14 mouse cellular contexts compared by ENCODE assay signal in the genomic region with DNA sequence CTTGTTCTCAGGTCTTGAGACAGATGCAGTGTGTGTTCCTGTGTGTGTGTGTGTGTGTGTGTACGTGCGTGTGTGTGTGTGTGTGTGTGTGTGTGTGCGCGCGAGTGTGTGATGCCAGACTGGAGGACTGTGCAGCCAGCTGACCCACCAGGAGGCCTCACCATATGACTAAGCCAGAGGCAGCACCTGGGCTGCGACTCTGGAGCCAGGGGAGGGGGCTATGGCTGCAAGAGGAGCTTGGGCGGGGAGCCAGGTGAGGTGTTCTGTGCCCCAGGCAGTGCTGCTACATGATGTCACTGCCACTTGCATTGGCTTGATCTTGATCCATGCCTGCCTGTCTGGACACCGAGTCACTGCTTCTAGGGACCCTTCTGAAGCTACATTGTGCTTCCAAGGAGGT.
DNase-seq lines count a peak whose midpoint lies in the region; ATAC-seq and TF ChIP-seq lines count a peak whose summit lies in the region.
"Had no signal": no experiment of that assay in that cellular context is flagged by ENCODE, and none has a peak within 500 bp of the region (broad histone marks: within the 10 kb centered on the region; RNA-seq: fewer than 3 reads in every experiment).

No protein-coding gene starts in this region.

- peaks cover 16% of the 10 kb centered on the region for H3K4me1 ChIP-seq in heart, embryonic 12.5 days (replicated peaks)
- peaks cover 28% of the 10 kb centered on the region for H3K4me1 ChIP-seq in neural tube, embryonic 13.5 days (replicated peaks)
- H3K4me1 ChIP-seq in forebrain, postnatal 0 days (ENCODE audit: insufficient read depth) = no peaks in the 10 kb centered on the region
- H3K4me1 ChIP-seq in midbrain, embryonic 15.5 days = peaks cover 12% of the 10 kb centered on the region

- TF ChIP-seq CTCF in forebrain, postnatal 0 days (IDR thresholded peaks at IDR 0.05; ENCODE audit: low read depth) = no peak

- H3K27ac ChIP-seq in heart, embryonic 12.5 days (ENCODE audit: poor library complexity, severe bottlenecking) = no peak overlapping the region
- H3K27ac ChIP-seq in neural tube, embryonic 13.5 days (replicated peaks) = no peak overlapping the region
- peak overlapping the region; percentile 57; the same call in 1 of the 2 replicates for H3K27ac ChIP-seq in forebrain, postnatal 0 days (ENCODE audit: low read depth, low read length)
- H3K27ac ChIP-seq in midbrain, embryonic 15.5 days = peak overlapping the region; percentile 52; the same call in 1 of the 2 replicates
- H3K27ac ChIP-seq: hindbrain, embryonic 15.5 days; stomach, postnatal 0 days had no signal

- H3K9ac ChIP-seq in heart, embryonic 12.5 days = no peak overlapping the region
- H3K9ac ChIP-seq in neural tube, embryonic 13.5 days = no peak overlapping the region
- no peak overlapping the region for H3K9ac ChIP-seq in forebrain, postnatal 0 days
- H3K9ac ChIP-seq in midbrain, embryonic 15.5 days = no peak overlapping the region
- H3K9ac ChIP-seq: hindbrain, embryonic 15.5 days had no signal

- no peak for DNase-seq in heart, adult 9 months (ENCODE audit: low spot score in 2 of 2)
- DNase-seq in neural tube, embryonic 10.5 days (ENCODE audit: extremely low spot score, low spot score) = no peak
- no peak for DNase-seq in forebrain, postnatal 0 days
- no peak for DNase-seq in layer of hippocampus, postnatal 25 days (ENCODE audit: extremely low spot score in 1 of 2, low spot score in 1 of 2)
- DNase-seq in right cerebral cortex, adult 18-20 months = no peak
- DNase-seq: cerebellum, adult 18-20 months; heart, adult 18-20 months; lung, postnatal 14 days had no signal

- ATAC-seq in heart, embryonic 12.5 days (ENCODE audit: insufficient number of reproducible peaks, low FRiP score) = no peak
- ATAC-seq in neural tube, embryonic 13.5 days (ENCODE audit: low read depth) = no peak
- ATAC-seq in forebrain, postnatal 0 days = no peak
- ATAC-seq in midbrain, embryonic 15.5 days (replicated peaks) = no peak
- ATAC-seq: activated CD4-positive, CD25-positive, alpha-beta regulatory T cell, adult 4 months had no signal

- peaks cover 4% of the 10 kb centered on the region; the same call in 1 of the 2 replicates for H3K9me3 ChIP-seq in heart, embryonic 12.5 days (replicated peaks)
- no peaks in the 10 kb centered on the region for H3K9me3 ChIP-seq in neural tube, embryonic 13.5 days
- no peaks in the 10 kb centered on the region for H3K9me3 ChIP-seq in forebrain, postnatal 0 days (ENCODE audit: low read length)
- H3K9me3 ChIP-seq in midbrain, embryonic 15.5 days = no peaks in the 10 kb centered on the region
- H3K9me3 ChIP-seq: hindbrain, embryonic 15.5 days had no signal

- H3K27me3 ChIP-seq in heart, embryonic 12.5 days (replicated peaks) = peaks cover 28% of the 10 kb centered on the region
- H3K27me3 ChIP-seq in neural tube, embryonic 13.5 days = peaks cover 19% of the 10 kb centered on the region
- H3K27me3 ChIP-seq in forebrain, postnatal 0 days (ENCODE audit: insufficient read depth, low read length) = no peaks in the 10 kb centered on the region
- H3K27me3 ChIP-seq in midbrain, embryonic 15.5 days (replicated peaks) = no peaks in the 10 kb centered on the region

- H3K4me3 ChIP-seq in heart, embryonic 12.5 days = no peak overlapping the region
- H3K4me3 ChIP-seq in neural tube, embryonic 13.5 days = no peak overlapping the region
- H3K4me3 ChIP-seq in forebrain, postnatal 0 days (ENCODE audit: low read depth, low read length) = no peak overlapping the region
- no peak overlapping the region for H3K4me3 ChIP-seq in midbrain, embryonic 15.5 days
- H3K4me3 ChIP-seq: hindbrain, embryonic 15.5 days had no signal

- no peaks in the 10 kb centered on the region for H3K36me3 ChIP-seq in heart, embryonic 12.5 days
- no peaks in the 10 kb centered on the region for H3K36me3 ChIP-seq in neural tube, embryonic 13.5 days
- no peaks in the 10 kb centered on the region for H3K36me3 ChIP-seq in forebrain, postnatal 0 days (ENCODE audit: insufficient read depth)
- no peaks in the 10 kb centered on the region for H3K36me3 ChIP-seq in midbrain, embryonic 15.5 days (replicated peaks)
- H3K36me3 ChIP-seq: hindbrain, embryonic 15.5 days had no signal

- peak overlapping the region; percentile 42 for H3K4me2 ChIP-seq in heart, embryonic 12.5 days
- H3K4me2 ChIP-seq in neural tube, embryonic 13.5 days = peak overlapping the region; percentile 23; the same call in 1 of the 2 replicates
- H3K4me2 ChIP-seq in forebrain, postnatal 0 days (ENCODE audit: low read depth) = no peak overlapping the region
- H3K4me2 ChIP-seq in midbrain, embryonic 15.5 days = peak overlapping the region; percentile 28; the same call in 1 of the 2 replicates

- WGBS in heart, embryonic 12.5 days = 70% methylated on average over 8 of the region's 8 CpGs
- 73% methylated on average over 8 of the region's 8 CpGs for WGBS in neural tube, embryonic 13.5 days
- 53% methylated on average over 8 of the region's 8 CpGs for WGBS in forebrain, postnatal 0 days
- WGBS in midbrain, embryonic 15.5 days = 72% methylated on average over 8 of the region's 8 CpGs

Comparison
In these comparisons a context has a peak if more than half of its experiments do, and no peak if none do; other contexts are left out.
1. H3K27ac ChIP-seq: peak in forebrain, postnatal 0 days (single experiment) and midbrain, embryonic 15.5 days (single experiment); none in heart, embryonic 12.5 days (single experiment) and neural tube, embryonic 13.5 days (single experiment).